Mouse (Mus musculus): Measurements from ENCODE around the gene Osbp2. TPM values are rescaled to one million over a fixed set of nuclear protein-coding genes. Genes with fewer than 3 reads are reported as not detected.

Osbp2 gene
- polyA plus RNA-seq, 1 experiment from 2014 or later = 1.5 TPM

DNA sequence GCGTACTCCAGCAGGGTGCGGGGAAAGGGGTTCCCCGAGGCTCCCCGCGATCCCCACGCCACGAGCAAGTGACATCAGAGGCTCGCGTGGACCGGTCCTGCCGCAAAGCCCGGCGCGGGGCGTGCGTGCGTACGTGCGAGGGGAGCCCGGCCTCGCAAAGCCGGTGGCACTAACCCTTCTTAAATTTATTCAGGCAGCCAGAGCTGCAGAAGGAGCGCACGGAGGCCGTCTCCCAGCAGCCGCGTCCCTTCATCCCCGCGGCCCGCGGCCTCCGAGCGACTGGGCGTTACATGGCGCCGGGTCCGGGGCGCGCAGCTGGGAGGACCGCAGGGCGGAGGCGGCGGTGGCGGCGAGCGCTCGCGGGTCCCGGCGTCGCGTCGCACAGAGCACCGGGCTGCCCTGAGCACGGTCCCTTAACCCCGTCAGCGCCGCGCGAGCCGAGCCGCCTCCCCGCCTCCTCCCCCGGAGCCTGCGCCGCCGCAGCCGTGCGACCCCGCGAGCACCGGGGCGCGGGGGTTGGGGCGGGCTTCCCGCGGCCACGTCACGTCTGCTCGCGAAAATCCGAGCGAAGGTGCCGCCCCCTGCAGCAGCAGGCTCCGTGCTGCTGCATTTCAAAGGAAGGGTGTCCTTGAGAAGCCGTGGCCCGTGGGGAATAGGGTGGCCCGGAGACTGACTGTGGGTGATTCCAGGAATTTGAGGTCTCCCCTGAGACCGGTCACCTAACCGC is 101.8 kb downstream of the Osbp2 start:
- Histone ChIP-seq H3K4me3 (ENCODE audit: low read depth, low read length) (peak overlapping the region; percentile 58), H3K4me2 (peak overlapping the region; percentile 96), H3K9ac (ENCODE audit: low read length) (peak overlapping the region; percentile 53), H3K4me1 (ENCODE audit: control insufficient read depth, insufficient read depth, low read length) (peaks cover 8% of the 10 kb centered on the region; the same call in 1 of the 2 replicates), H3K36me3 (ENCODE audit: control insufficient read depth, insufficient read depth, low read length) (no peaks in the 10 kb centered on the region), H3K9me3 (ENCODE audit: control insufficient read depth, low read length) (no peaks in the 10 kb centered on the region), H3K27me3 (ENCODE audit: control insufficient read depth, insufficient read depth, low read length) (peaks cover 9% of the 10 kb centered on the region), H3K27ac (ENCODE audit: low read depth, low read length) (no peak overlapping the region)
- peak; percentile 89 for ATAC-seq (ENCODE audit: low FRiP score)
- WGBS = under 1% methylated on average over 75 of the region's 90 CpGs
- DNase-seq (ENCODE audit: low spot score, missing footprints) = peak; percentile 91

DNA sequence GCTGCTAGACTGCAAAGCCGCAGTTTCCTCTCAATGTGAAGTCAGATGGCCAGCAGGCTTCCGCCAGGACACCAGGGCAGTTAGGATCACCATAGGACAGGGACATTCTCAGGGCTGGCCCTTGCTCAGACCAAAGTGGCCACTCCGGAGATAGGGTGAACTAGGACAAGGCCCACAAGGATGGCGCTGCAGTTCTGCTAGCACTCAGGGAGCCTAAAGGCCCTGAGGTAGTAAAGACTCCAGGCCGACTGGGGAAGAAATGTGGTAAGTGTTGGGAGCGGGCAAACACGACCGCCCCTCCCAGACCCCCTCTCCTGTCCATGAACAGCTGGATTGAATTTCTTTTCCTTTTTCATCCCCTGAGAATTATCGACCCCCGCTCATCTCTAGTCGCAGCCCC is 102.4 kb downstream of the Osbp2 start:
- no peaks in the 10 kb centered on the region for H3K36me3 ChIP-seq (ENCODE audit: control insufficient read depth, insufficient read depth, low read length)
- H3K27me3 ChIP-seq (ENCODE audit: control insufficient read depth, insufficient read depth, low read length) = peaks cover 9% of the 10 kb centered on the region
- ATAC-seq (ENCODE audit: low FRiP score) (peak; percentile 16; the same call in 1 of the 2 replicates), DNase-seq (ENCODE audit: low spot score, missing footprints) (peak; percentile 91)
- H3K9ac ChIP-seq (ENCODE audit: low read length) = peak overlapping the region; percentile 53
- WGBS = 9% methylated on average over 10 of the region's 11 CpGs
- H3K4me1 ChIP-seq (ENCODE audit: control insufficient read depth, insufficient read depth, low read length) = peaks cover 8% of the 10 kb centered on the region; the same call in 1 of the 2 replicates
- peak overlapping the region; percentile 96 for H3K4me2 ChIP-seq
- no peaks in the 10 kb centered on the region for H3K9me3 ChIP-seq (ENCODE audit: control insufficient read depth, low read length)
- H3K4me3 ChIP-seq (ENCODE audit: low read depth, low read length) = peak overlapping the region; percentile 58
- H3K27ac ChIP-seq (ENCODE audit: low read depth, low read length) = no peak overlapping the region

DNA sequence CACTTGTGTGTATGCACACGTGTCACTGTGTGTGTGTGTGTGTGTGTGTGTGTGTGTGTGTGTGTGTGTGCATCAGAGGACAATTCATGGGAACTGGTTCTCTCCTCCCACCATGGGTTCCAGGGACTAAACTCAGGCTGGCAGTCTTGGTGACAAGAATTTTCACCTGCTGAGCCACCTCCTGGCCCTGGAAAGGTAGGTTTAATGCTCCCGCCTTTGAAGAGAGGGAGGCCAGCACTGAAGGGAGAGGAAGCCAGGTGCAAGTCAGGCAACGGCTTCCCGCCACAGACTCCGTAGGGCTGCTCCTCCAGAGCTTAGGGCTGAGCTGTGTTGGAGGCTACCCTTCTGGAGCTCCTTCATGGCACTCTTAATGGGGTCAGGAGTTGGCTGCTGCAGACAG is 104.3 kb downstream of the Osbp2 start:
- WGBS = 76% methylated on average over 5 of the region's 5 CpGs

DNA sequence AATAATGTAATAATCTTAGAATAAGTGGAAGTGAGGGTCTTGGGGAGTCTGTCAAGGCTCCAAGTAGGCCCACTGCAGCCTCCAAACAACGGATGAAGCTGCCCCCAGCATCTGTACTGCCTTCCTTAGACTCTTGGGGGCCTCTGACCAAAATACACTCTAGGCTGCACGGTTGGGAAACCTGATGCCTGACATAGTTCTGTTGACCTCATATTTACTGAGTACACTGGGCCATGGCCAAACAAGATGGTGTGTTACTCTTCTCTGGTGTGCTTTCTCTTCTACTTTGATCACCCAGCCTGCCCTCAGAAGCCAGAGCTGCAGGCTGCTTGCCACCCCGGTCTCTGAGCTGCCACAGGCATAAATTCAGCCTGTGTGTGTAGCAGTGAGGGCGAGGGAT is 108.4 kb downstream of the Osbp2 start:
- H3K4me2 ChIP-seq = no peak overlapping the region
- WGBS = 61% methylated on average over 4 of the region's 4 CpGs
- no peak overlapping the region for H3K27ac ChIP-seq (ENCODE audit: low read depth, low read length)
- DNase-seq (ENCODE audit: low spot score, missing footprints) = peak; percentile 31
- H3K9me3 ChIP-seq (ENCODE audit: control insufficient read depth, low read length) = no peaks in the 10 kb centered on the region
- no peaks in the 10 kb centered on the region for H3K27me3 ChIP-seq (ENCODE audit: control insufficient read depth, insufficient read depth, low read length)
- H3K4me3 ChIP-seq (ENCODE audit: low read depth, low read length) = no peak overlapping the region
- ATAC-seq (ENCODE audit: low FRiP score) = no peak
- no peaks in the 10 kb centered on the region for H3K4me1 ChIP-seq (ENCODE audit: control insufficient read depth, insufficient read depth, low read length)
- no peaks in the 10 kb centered on the region for H3K36me3 ChIP-seq (ENCODE audit: control insufficient read depth, insufficient read depth, low read length)
- no peak overlapping the region for H3K9ac ChIP-seq (ENCODE audit: low read length)

More for the DNA sequence above, 104.3 kb downstream of the Osbp2 start:
- no peaks in the 10 kb centered on the region for H3K9me3 ChIP-seq (ENCODE audit: control insufficient read depth, low read length)
- peaks cover 9% of the 10 kb centered on the region for H3K27me3 ChIP-seq (ENCODE audit: control insufficient read depth, insufficient read depth, low read length)
- H3K27ac ChIP-seq (ENCODE audit: low read depth, low read length) = no peak overlapping the region
- H3K9ac ChIP-seq (ENCODE audit: low read length) = no peak overlapping the region
- H3K4me1 ChIP-seq (ENCODE audit: control insufficient read depth, insufficient read depth, low read length) = peaks cover 8% of the 10 kb centered on the region; the same call in 1 of the 2 replicates
- ATAC-seq (ENCODE audit: low FRiP score) (no peak), DNase-seq (ENCODE audit: low spot score, missing footprints) (peak; percentile 60)
- H3K4me3 ChIP-seq (ENCODE audit: low read depth, low read length) = no peak overlapping the region
- no peak overlapping the region for H3K4me2 ChIP-seq
- H3K36me3 ChIP-seq (ENCODE audit: control insufficient read depth, insufficient read depth, low read length) = no peaks in the 10 kb centered on the region

DNA sequence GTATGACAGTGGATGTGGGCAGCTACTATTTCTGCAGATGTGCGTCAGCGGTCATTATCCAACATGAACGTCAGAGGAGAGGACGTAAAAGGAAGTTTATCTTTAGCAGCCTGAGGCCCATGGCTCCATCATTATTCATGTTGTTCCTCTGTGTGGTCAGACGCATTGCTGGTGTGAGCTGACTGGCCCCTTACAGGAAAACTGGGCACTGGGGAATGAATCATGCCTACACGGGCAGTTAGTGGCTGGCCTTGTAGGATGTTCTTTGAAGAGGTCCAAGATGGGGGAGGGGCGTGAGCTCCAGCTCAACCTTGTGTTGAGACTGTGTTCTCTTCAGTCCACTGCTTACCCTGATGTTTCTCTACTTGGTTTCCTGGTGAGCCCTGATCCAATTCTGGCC is 109.0 kb downstream of the Osbp2 start:
- no peak for DNase-seq (ENCODE audit: low spot score, missing footprints)
- 82% methylated on average over 7 of the region's 7 CpGs for WGBS
- no peaks in the 10 kb centered on the region for H3K27me3 ChIP-seq (ENCODE audit: control insufficient read depth, insufficient read depth, low read length)
- H3K4me1 ChIP-seq (ENCODE audit: control insufficient read depth, insufficient read depth, low read length) = no peaks in the 10 kb centered on the region
- H3K4me3 ChIP-seq (ENCODE audit: low read depth, low read length) = no peak overlapping the region
- H3K36me3 ChIP-seq (ENCODE audit: control insufficient read depth, insufficient read depth, low read length) = no peaks in the 10 kb centered on the region
- H3K4me2 ChIP-seq = no peak overlapping the region
- H3K9me3 ChIP-seq (ENCODE audit: control insufficient read depth, low read length) = no peaks in the 10 kb centered on the region
- ATAC-seq (ENCODE audit: low FRiP score) = no peak
- H3K27ac ChIP-seq (ENCODE audit: low read depth, low read length) = no peak overlapping the region
- H3K9ac ChIP-seq (ENCODE audit: low read length) = no peak overlapping the region

DNA sequence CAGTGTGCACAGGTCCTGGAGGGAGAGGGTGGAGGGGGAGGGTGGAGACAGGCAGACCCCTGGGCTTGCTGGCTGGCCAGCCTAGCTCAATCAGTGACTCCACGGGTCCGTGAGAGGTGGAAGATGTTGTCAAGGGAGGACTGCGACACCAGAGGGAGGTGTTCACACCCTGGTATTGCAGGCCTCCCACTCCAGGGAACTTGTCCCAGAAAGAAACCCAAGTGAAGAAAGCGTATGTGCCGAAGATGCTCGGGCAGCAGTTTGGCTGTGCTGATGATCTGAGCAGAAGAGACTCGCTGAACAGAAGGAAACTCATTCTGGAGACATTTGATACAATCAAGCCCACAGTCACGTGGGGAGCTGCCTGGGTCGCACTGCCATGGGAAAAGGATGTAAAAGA is 109.8 kb downstream of the Osbp2 start:
- Histone ChIP-seq H3K36me3 (ENCODE audit: control insufficient read depth, insufficient read depth, low read length) (no peaks in the 10 kb centered on the region), H3K27ac (ENCODE audit: low read depth, low read length) (no peak overlapping the region), H3K27me3 (ENCODE audit: control insufficient read depth, insufficient read depth, low read length) (no peaks in the 10 kb centered on the region), H3K4me3 (ENCODE audit: low read depth, low read length) (no peak overlapping the region), H3K4me2 (no peak overlapping the region), H3K9ac (ENCODE audit: low read length) (no peak overlapping the region), H3K9me3 (ENCODE audit: control insufficient read depth, low read length) (no peaks in the 10 kb centered on the region), H3K4me1 (ENCODE audit: control insufficient read depth, insufficient read depth, low read length) (no peaks in the 10 kb centered on the region)
- DNase-seq (ENCODE audit: low spot score, missing footprints) = no peak
- 76% methylated on average over 9 of the region's 9 CpGs for WGBS
- ATAC-seq (ENCODE audit: low FRiP score) = no peak

DNA sequence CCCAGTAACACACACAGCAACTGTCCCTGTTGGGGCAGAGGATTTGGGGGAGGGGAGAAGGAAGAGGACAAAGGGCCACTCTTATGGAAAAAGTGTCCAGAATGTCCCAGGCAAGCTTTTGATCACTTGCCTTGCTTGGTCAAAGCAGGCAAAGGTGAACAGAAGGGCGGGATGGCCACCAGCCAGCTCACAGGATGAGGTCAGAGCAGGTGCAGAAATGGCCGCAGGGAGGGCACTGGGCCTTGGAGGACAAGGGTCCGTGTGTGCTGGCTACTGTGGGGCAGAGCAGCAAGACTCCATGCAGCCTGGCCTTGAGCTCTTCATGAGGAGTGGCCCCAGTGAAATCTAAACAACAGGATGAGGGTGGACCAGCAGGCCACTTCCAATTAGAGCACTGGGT is 110.9 kb downstream of the Osbp2 start:
- Histone ChIP-seq H3K36me3 (ENCODE audit: control insufficient read depth, insufficient read depth, low read length) (no peaks in the 10 kb centered on the region), H3K27me3 (ENCODE audit: control insufficient read depth, insufficient read depth, low read length) (no peaks in the 10 kb centered on the region), H3K4me2 (no peak overlapping the region), H3K9me3 (ENCODE audit: control insufficient read depth, low read length) (no peaks in the 10 kb centered on the region), H3K9ac (ENCODE audit: low read length) (no peak overlapping the region), H3K4me1 (ENCODE audit: control insufficient read depth, insufficient read depth, low read length) (no peaks in the 10 kb centered on the region), H3K27ac (ENCODE audit: low read depth, low read length) (no peak overlapping the region), H3K4me3 (ENCODE audit: low read depth, low read length) (no peak overlapping the region)
- 65% methylated on average over 3 of the region's 3 CpGs for WGBS
- DNase-seq (ENCODE audit: low spot score, missing footprints) (no peak), ATAC-seq (ENCODE audit: low FRiP score) (no peak)

DNA sequence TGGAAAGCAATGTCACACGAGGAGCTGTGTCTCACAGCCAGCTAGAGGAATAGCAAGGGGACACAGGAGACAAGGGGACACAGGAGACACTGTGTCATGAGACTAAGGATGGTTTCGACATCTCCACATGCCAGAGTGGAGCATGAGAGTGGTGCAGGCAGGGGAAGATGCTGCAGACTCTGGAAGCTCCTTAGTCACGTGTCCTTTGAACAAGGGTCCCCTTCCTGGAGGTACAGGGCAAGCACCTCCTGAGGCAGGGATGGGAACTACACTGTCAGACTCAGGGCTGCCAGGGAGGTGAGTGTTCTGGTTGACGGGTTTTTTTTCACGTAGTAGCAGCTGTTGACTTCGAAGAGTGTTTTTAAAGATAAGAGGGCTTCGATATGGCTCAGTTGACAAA is 113.9 kb downstream of the Osbp2 start:
- H3K36me3 ChIP-seq (ENCODE audit: control insufficient read depth, insufficient read depth, low read length) = no peaks in the 10 kb centered on the region
- no peak overlapping the region for H3K9ac ChIP-seq (ENCODE audit: low read length)
- no peak overlapping the region for H3K4me2 ChIP-seq
- peak; percentile 26 for DNase-seq (ENCODE audit: low spot score, missing footprints)
- ATAC-seq (ENCODE audit: low FRiP score) = no peak
- no peaks in the 10 kb centered on the region for H3K27me3 ChIP-seq (ENCODE audit: control insufficient read depth, insufficient read depth, low read length)
- H3K27ac ChIP-seq (ENCODE audit: low read depth, low read length) = no peak overlapping the region
- 37% methylated on average over 7 of the region's 7 CpGs for WGBS
- H3K9me3 ChIP-seq (ENCODE audit: control insufficient read depth, low read length) = no peaks in the 10 kb centered on the region
- no peak overlapping the region for H3K4me3 ChIP-seq (ENCODE audit: low read depth, low read length)
- no peaks in the 10 kb centered on the region for H3K4me1 ChIP-seq (ENCODE audit: control insufficient read depth, insufficient read depth, low read length)

DNA sequence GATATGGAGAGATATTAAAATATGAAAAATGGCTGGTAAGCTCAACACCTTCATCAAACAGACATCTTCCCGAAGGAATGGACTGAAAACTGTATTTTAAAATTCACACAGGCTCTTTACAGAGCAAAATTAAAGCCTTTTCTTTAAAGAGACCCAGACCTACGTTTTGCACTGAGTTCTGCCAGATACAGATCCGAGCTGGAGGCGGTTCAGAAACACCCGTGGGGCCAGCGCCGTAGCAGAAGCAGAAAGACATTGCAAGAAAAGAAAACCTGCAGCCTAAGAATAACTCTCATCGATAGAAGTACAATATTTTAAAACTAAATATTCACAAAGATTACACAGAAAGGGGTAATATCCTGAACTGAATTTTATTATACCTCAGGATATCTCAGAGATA is 121.3 kb downstream of the Osbp2 start:
- no peaks in the 10 kb centered on the region for H3K36me3 ChIP-seq (ENCODE audit: control insufficient read depth, insufficient read depth, low read length)
- no peak for ATAC-seq (ENCODE audit: low FRiP score)
- H3K4me3 ChIP-seq (ENCODE audit: low read depth, low read length) = no peak overlapping the region
- no peaks in the 10 kb centered on the region for H3K4me1 ChIP-seq (ENCODE audit: control insufficient read depth, insufficient read depth, low read length)
- no peak overlapping the region for H3K4me2 ChIP-seq
- H3K27me3 ChIP-seq (ENCODE audit: control insufficient read depth, insufficient read depth, low read length) = no peaks in the 10 kb centered on the region
- WGBS = 83% methylated on average over 8 of the region's 8 CpGs
- no peaks in the 10 kb centered on the region for H3K9me3 ChIP-seq (ENCODE audit: control insufficient read depth, low read length)
- H3K27ac ChIP-seq (ENCODE audit: low read depth, low read length) = no peak overlapping the region
- peak; percentile 10 for DNase-seq (ENCODE audit: low spot score, missing footprints)
- no peak overlapping the region for H3K9ac ChIP-seq (ENCODE audit: low read length)
